Mouse (Mus musculus): ENCODE measurements around the gene Traf7. TPM values are rescaled to one million over a fixed set of nuclear protein-coding genes. Genes with fewer than 3 reads are reported as not detected.
A peak's percentile ranks its signal among the peaks of the same experiment; 100 is the strongest.

Traf7 gene
- total RNA-seq (2012; rRNA removed) (122 and 127 TPM in 2 replicates), total RNA-seq (2014; rRNA removed) (109 and 114 TPM in 2 replicates), polyA plus RNA-seq (2012; ENCODE audit: insufficient read length, low read depth) (167 and 176 TPM in 2 replicates)

DNA sequence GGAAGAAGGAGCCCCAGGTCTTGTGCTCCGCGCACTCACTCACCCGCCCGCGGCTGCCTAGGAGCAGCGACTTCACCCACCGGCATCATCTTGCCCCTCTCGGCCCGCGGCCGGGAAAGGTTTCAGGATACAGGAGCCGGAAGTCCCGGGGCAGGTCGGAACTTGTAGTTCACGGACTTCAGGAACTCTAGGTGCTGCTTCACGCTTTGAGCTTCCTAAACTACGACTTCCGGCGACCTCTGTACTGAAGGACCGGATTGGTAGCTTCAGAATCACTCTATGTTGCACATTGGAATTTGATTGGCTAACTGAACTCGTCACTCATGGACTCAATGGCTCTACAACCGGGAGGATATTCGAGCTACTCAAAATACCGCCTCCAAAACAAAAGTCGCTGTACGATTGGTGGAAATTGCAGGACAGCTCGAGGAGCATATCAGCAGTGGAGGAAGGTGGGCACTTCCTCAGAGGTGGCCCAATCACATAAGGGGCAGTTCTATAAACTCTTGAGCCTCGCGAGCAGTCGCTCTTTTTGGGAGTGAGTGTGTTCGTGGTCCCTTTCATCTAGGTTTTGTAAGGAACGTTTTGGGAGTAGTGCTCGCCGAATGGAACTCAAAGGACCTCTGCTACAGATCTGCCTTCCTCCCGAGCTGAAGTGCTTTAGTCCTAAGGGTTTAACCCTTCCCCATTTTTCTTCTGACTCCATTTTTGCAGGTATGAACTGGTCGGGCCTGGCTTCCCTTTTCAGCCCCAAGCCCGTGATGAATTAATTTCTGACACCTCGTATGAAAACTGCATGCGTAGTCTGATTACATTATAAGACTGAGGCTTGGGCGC lies at the start of gene Traf7:
TSS of gene Traf7 (minus strand) at position 216 of the 837 bp plus-strand sequence.
- TF ChIP-seq ELF1 (IDR thresholded peaks at IDR 0.05; ENCODE audit: low read depth, low read length) (peak; percentile 98), SIN3A (IDR thresholded peaks at IDR 0.05; ENCODE audit: low read length) (peak; percentile 96), POLR2AphosphoS2 (IDR thresholded peaks at IDR 0.05; ENCODE audit: low read depth, low read length) (peak; percentile 99), SMC3 (IDR thresholded peaks at IDR 0.05; ENCODE audit: low read depth, low read length) (no peak), ZKSCAN1 (IDR thresholded peaks at IDR 0.05; ENCODE audit: borderline replicate concordance, low read depth, low read length) (no peak), MAFK (IDR thresholded peaks at IDR 0.05; ENCODE audit: insufficient replicate concordance, low read length) (no peak), USF2 (conservative IDR thresholded peaks at IDR 0.05; ENCODE audit: low read depth, low read length) (no peak), GABPA (IDR thresholded peaks at IDR 0.05; ENCODE audit: insufficient replicate concordance, low read depth, low read length) (peak; percentile 67; the same call in 1 of the 2 replicates), MAZ (IDR thresholded peaks at IDR 0.05; ENCODE audit: low read depth, low read length) (0 out of 2 replicates have a peak, but pooled peaks have one; percentile 58), ETS1 (conservative IDR thresholded peaks at IDR 0.05; ENCODE audit: low read depth, low read length) (no peak), PAX5 (IDR thresholded peaks at IDR 0.05; ENCODE audit: low read length) (no peak), NELFE (IDR thresholded peaks at IDR 0.05; ENCODE audit: low read depth, low read length) (peak; percentile 100), ZMIZ1 (IDR thresholded peaks at IDR 0.05; ENCODE audit: low read depth, low read length) (peak; percentile 99), CTCF (conservative IDR thresholded peaks at IDR 0.05 in 1 of 2, IDR thresholded peaks at IDR 0.05 in 1 of 2; ENCODE audit: low read depth in 2 of 2, low read length in 2 of 2) (no peak), RCOR1 (conservative IDR thresholded peaks at IDR 0.05; ENCODE audit: low read depth, low read length) (no peak), TBP (conservative IDR thresholded peaks at IDR 0.05; ENCODE audit: low read depth, low read length) (peak; percentile 99), HCFC1 (IDR thresholded peaks at IDR 0.05; ENCODE audit: low read depth, low read length) (peak; percentile 98), TCF12 (IDR thresholded peaks at IDR 0.05; ENCODE audit: low read depth, low read length) (peak; percentile 93), CHD2 (IDR thresholded peaks at IDR 0.05; ENCODE audit: low read length) (peak; percentile 95), E2F4 (IDR thresholded peaks at IDR 0.05; ENCODE audit: insufficient replicate concordance, low read depth, low read length) (0 out of 2 replicates have a peak, but pooled peaks have one; percentile 60), ZNF384 (IDR thresholded peaks at IDR 0.05; ENCODE audit: low read depth, low read length) (no peak), MAX (IDR thresholded peaks at IDR 0.05; ENCODE audit: low read length) (peak; percentile 53; the same call in 1 of the 2 replicates), POLR2A (IDR thresholded peaks at IDR 0.05; ENCODE audit: low read depth, low read length) (peak; percentile 100), MXI1 (IDR thresholded peaks at IDR 0.05; ENCODE audit: low read depth, low read length) (peak; percentile 64), UBTF (IDR thresholded peaks at IDR 0.05; ENCODE audit: low read depth, low read length) (no peak), JUN (IDR thresholded peaks at IDR 0.05; ENCODE audit: insufficient read depth, low read depth, low read length) (no peak), KAT2A (IDR thresholded peaks at IDR 0.05; ENCODE audit: insufficient replicate concordance, low read length) (peak; percentile 94), IRF4 (IDR thresholded peaks at IDR 0.05; ENCODE audit: low read depth, low read length) (peak; percentile 68; the same call in 1 of the 2 replicates), EP300 (IDR thresholded peaks at IDR 0.05; ENCODE audit: low read length) (no peak), NRF1 (IDR thresholded peaks at IDR 0.05; ENCODE audit: low read depth, low read length) (peak; percentile 15; the same call in 1 of the 2 replicates), RAD21 (IDR thresholded peaks at IDR 0.05; ENCODE audit: low read depth, low read length) (no peak), BHLHE40 (IDR thresholded peaks at IDR 0.05; ENCODE audit: low read depth, low read length) (no peak), JUND (conservative IDR thresholded peaks at IDR 0.05; ENCODE audit: low read depth, low read length) (no peak), MYC (IDR thresholded peaks at IDR 0.05; ENCODE audit: low read depth, low read length) (peak; percentile 85), ZC3H11A (IDR thresholded peaks at IDR 0.05; ENCODE audit: low read depth, low read length) (no peak), MEF2A (IDR thresholded peaks at IDR 0.05; ENCODE audit: borderline replicate concordance, low read depth, low read length) (peak; percentile 26; the same call in 1 of the 2 replicates), USF1 (IDR thresholded peaks at IDR 0.05; ENCODE audit: low read depth, low read length) (no peak), CHD1 (IDR thresholded peaks at IDR 0.05; ENCODE audit: low read depth, low read length) (peak; percentile 14; the same call in 1 of the 2 replicates)
- DNase-seq (ENCODE audit: extremely low read depth), result peak; percentile 100
- dilution Hi-C loops (cut with MboI; ENCODE audit: extremely low pct_ligation_motif_present, extremely low pct_unique_long_range_greater_than_20kb, low sequenced_read_pairs), result no loop called here
- H3K27me3 ChIP-seq (replicated peaks), result no peaks in the 10 kb centered on the region
- peak within 1 kb of the TSS; percentile 89 for H3K4me2 ChIP-seq (ENCODE audit: insufficient read depth, low read depth, poor library complexity, severe bottlenecking)
- peaks cover 59% of the 10 kb centered on the region for H3K79me2 ChIP-seq (replicated peaks; ENCODE audit: control insufficient read depth, extremely low read depth, insufficient read depth, poor library complexity, severe bottlenecking)
- H3K4me1 ChIP-seq (ENCODE audit: control insufficient read depth in 1 of 2, insufficient read depth in 2 of 2), result peaks cover 29 to 55% of the 10 kb centered on the region in 2 experiments
- in situ Hi-C loops (cut with MboI; ENCODE audit: low pct_ligation_motif_present, low pct_unique_long_range_greater_than_20kb, low sequenced_read_pairs), result no loop called here
- peak within 1 kb of the TSS; percentile 65 to 97 (median 95) for H3K4me3 ChIP-seq (replicated peaks in 1 of 3; ENCODE audit: low read depth in 2 of 3, low read length in 2 of 3, poor library complexity in 1 of 3)
- H3K9ac ChIP-seq (ENCODE audit: insufficient read depth, low read depth), result peak within 1 kb of the TSS; percentile 98
- H3K27ac ChIP-seq (ENCODE audit: insufficient read depth, low read depth), result peak within 1 kb of the TSS; percentile 56; the same call in 1 of the 2 replicates
- H3K9me3 ChIP-seq (replicated peaks; ENCODE audit: low read length), result no peaks in the 10 kb centered on the region
- peaks cover 25 to 56% of the 10 kb centered on the region in 2 experiments for H3K36me3 ChIP-seq (replicated peaks in 1 of 2; ENCODE audit: control insufficient read depth in 1 of 2, insufficient read depth in 1 of 2, low read length in 1 of 2)
